Mouse (Mus musculus) neural tube, embryonic 10.5 days (tissue): ENCODE measurements at regions not wholly inside any gene's neighbourhood (a gene's known extent, or its start where the extent isn't known, plus 50 kb on each side); places are given as distances from the start of the nearest gene placed in this dataset.

Experiments used
- DNase-seq: peaks from one replicate; pipeline ENCODE4 v3.0.0-alpha.2; 2017; ENCODE audit warnings: low spot score; ENCODE audit errors: extremely low spot score

DNA sequence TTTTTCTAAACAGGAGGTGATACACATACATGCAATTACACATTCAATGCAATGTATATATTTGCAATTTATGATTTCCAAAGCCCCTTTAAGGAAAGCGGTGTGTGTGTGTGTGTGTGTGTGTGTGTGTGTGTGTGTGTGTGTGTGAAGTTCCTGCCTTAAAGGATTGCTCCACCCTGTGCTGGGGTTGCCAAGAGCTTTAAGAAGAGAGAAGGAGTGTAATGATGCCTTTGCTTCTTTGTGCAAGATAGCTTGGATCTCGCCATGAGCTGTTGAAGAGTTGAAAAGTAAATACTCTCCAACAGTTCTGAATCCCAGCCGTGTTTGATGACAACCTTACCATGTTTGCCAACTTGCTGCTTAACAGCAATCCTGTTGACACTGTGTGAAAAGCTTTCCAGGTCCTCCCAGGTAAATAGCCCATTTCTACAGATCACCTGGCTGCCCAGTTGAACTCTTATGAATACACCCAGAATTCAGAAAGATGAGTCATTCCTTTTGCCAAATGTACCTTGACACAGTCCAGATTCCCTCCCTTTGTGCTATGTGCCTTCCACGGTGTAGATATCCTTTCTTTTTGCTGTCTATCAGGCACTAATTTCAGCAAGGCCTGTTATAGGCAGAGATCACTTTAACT is 216.3 kb downstream of the Ikzf2 start:
- no peak for DNase-seq

- no peak for DNase-seq
Observed at GRCm38 (mm10) chr1:69469158-69469901, 217.7 kb downstream of the Ikzf2 start.

- no peak for DNase-seq
Observed at GRCm38 (mm10) chr1:69466534-69467275, 220.3 kb downstream of the Ikzf2 start.

GRCm38 (mm10) chr1:69461191-69461590 is 225.9 kb downstream of the Ikzf2 start:
- no peak for DNase-seq

- no peak for DNase-seq
Observed at GRCm38 (mm10) chr1:69459899-69460298, 227.1 kb downstream of the Ikzf2 start.

DNA sequence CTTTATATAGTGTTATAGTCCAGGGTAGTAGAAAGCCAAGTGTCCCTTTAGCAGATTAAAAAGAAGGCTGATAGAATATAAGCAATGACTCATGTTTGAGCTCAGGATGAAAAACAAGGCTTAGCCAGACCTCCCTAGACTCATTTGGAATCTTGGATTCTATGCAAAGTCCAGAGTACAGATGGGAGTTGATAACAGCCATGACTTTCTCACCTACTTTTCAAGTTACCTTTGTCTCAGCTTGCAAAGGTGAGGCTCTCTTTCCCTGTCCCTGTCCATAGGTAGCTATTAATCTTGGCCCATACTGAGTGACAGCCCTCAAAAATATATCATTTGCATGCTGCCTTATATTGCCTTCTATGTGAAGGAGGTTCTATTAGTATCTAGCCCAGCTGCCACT is 229.6 kb downstream of the Ikzf2 start:
- no peak for DNase-seq

GRCm38 (mm10) chr1:69453991-69454390 is 233.1 kb downstream of the Ikzf2 start:
- no peak for DNase-seq

GRCm38 (mm10) chr1:69452910-69453309 is 234.1 kb downstream of the Ikzf2 start:
- DNase-seq = no peak

DNA sequence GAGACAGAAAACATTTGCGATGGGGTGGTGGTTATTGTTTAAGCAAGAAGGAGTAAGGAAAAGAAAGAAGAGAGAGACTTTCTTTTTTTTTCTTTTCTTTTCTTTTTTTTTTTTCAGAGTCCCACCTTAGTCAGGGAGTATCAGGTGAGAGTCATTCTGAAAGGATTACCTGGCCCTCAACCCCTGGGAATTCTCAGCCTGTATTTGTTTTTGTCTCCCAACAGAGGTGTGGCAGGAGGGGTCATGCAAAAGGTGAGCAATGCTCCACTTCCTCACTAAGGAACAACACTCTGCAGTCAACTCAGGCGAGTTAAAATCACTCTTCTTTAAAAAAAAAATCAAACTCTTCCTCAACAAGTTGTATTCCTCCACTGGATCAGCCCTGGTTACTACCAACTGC is 236.6 kb downstream of the Ikzf2 start:
- no peak for DNase-seq

DNA sequence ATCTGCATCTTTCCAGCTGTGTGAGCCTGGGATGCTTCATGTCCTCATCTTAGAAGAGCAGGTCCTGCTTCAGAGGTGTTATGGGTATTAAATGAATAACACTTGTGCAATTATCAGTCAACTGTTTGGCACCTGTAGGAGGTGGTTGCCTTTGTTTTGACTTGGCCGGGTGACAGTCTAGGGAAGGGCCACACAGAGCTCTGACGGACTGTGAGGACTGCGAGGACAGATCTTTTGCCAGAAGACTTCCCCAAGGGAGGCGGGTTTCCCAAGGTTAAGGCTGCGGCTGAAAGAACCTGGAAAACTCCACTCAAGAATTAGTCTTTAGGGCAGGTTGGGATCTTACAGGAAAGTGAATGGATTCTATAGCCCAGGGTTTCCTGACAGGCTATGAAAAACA is 239.8 kb downstream of the Ikzf2 start:
- no peak for DNase-seq

GRCm38 (mm10) chr1:69444722-69445121 is 242.3 kb downstream of the Ikzf2 start:
- no peak for DNase-seq

- DNase-seq = no peak
Observed at GRCm38 (mm10) chr1:69443466-69443865, 243.6 kb downstream of the Ikzf2 start.

GRCm38 (mm10) chr1:69440564-69441334 is 246.3 kb downstream of the Ikzf2 start:
- DNase-seq = no peak

DNA sequence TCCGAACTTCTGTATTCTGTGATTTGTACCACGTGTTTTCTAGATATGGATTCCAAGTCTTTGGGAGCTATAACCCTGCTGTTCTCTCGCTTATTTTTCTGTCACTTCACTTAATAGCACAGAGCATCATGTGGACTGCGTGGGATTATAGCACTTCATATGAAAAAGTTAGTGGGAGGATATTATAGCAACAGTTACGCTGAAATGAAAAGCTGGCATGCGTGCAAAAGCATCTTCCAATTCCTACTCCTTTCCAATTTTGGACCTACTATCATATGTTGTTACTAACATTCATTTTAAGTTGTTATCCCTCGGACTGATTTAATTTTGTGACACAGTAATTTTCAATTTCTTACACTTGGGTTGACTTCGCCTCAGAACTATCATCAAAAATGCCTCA is 250.0 kb downstream of the Ikzf2 start:
- DNase-seq = no peak

GRCm38 (mm10) chr1:69433655-69434357 is 253.2 kb downstream of the Ikzf2 start:
- no peak for DNase-seq

GRCm38 (mm10) chr1:69430683-69431407 is 256.2 kb downstream of the Ikzf2 start:
- DNase-seq = no peak

GRCm38 (mm10) chr1:69429632-69430031 is 257.4 kb downstream of the Ikzf2 start:
- no peak for DNase-seq

DNA sequence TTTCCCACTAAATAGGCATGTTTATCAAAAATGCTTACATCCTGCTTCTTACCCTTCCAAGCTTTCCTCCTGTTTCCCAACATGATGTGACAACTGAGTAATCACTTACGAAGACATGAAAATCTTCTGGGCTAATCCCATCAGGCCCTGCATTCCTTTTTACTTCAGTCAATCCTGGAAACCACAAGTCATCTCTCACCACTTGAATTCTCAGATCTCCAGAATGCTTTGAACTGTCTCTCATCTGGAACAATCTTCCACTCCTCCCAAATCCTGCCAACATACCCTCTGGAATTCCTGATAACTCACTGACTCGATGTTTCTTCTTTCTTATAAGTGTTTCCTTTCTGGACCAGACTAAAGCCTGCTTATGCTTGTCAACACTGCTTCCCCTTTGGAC is 289.4 kb downstream of the Ikzf2 start:
- no peak for DNase-seq

DNA sequence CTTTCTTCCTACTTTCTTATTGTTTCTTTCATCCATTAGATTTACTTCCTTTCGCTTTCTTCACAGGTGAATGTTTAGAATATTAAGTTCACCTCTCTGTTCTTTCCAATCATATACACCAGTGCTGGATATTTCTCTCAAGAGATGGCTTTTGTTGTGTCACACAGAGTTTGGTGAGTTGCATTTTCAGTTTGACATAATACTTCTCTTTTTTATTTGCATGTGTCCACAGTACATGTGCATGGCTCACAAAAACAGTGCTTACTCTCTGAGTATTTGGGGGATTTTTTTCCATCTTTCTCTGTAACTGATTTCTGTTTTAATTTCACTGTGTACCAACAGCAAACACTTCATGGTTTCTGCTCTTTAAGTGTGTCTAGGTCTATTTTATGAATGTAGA is 274.5 kb upstream of the Erbb4 start:
- no peak for DNase-seq

- DNase-seq = no peak
Observed at GRCm38 (mm10) chr1:69379741-69380140, 271.9 kb upstream of the Erbb4 start.
